Mouse (Mus musculus): ENCODE measurements around the gene Olfr478. TPM values are rescaled to one million over a fixed set of nuclear protein-coding genes. Genes with fewer than 3 reads are reported as not detected.

The Olfr478 gene
- not detected for polyA plus RNA-seq (2014; fragmentation: Illumina TruSeq; extraction: RNeasy Lipid Tissue Mini Kit (QIAGEN cat#74804); ENCODE audit: low read depth, low replicate concordance)

GRCm38 (mm10) chr7:108033889-108034288, at the start of gene Olfr478:
TSS of gene Olfr478 (minus strand) at chr7:108033989.

GRCm38 (mm10) chr7:108079555-108079954, 45.8 kb upstream of the Olfr478 start, which contains the start of gene Olfr481:
TSS of gene Olfr481 (plus strand) at chr7:108079855.

GRCm38 (mm10) chr7:108067246-108067645, 33.5 kb upstream of the Olfr478 start, which contains the start of gene Olfr480:
TSS of gene Olfr480 (minus strand) at chr7:108067346.

GRCm38 (mm10) chr7:108050393-108050792, 16.6 kb upstream of the Olfr478 start, which contains the start of gene Olfr479:
TSS of gene Olfr479 (plus strand) at chr7:108050693.

GRCm38 (mm10) chr7:107986393-107986792, 47.4 kb downstream of the Olfr478 start, which contains the start of gene Olfr477:
TSS of gene Olfr477 (plus strand) at chr7:107986693.

Other genes with a start within 250 kb of the Olfr478 start
- not detected for gene Ovch2, start 232.8 kb downstream of the Olfr478 start, polyA plus RNA-seq (2014; fragmentation: Illumina TruSeq; extraction: RNeasy Lipid Tissue Mini Kit (QIAGEN cat#74804); ENCODE audit: low read depth, low replicate concordance)
- gene Olfr467, start 221.7 kb downstream of the Olfr478 start, polyA plus RNA-seq (2014; fragmentation: Illumina TruSeq; extraction: RNeasy Lipid Tissue Mini Kit (QIAGEN cat#74804); ENCODE audit: low read depth, low replicate concordance): not detected
- not detected for gene Olfr469, start 208.4 kb downstream of the Olfr478 start, polyA plus RNA-seq (2014; fragmentation: Illumina TruSeq; extraction: RNeasy Lipid Tissue Mini Kit (QIAGEN cat#74804); ENCODE audit: low read depth, low replicate concordance)
- not detected for gene Olfr470, start 186.5 kb downstream of the Olfr478 start, polyA plus RNA-seq (2014; fragmentation: Illumina TruSeq; extraction: RNeasy Lipid Tissue Mini Kit (QIAGEN cat#74804); ENCODE audit: low read depth, low replicate concordance)
- not detected for gene Olfr472, start 136.1 kb downstream of the Olfr478 start, polyA plus RNA-seq (2014; fragmentation: Illumina TruSeq; extraction: RNeasy Lipid Tissue Mini Kit (QIAGEN cat#74804); ENCODE audit: low read depth, low replicate concordance)
- not detected for gene Olfr473, start 103.5 kb downstream of the Olfr478 start, polyA plus RNA-seq (2014; fragmentation: Illumina TruSeq; extraction: RNeasy Lipid Tissue Mini Kit (QIAGEN cat#74804); ENCODE audit: low read depth, low replicate concordance)
- gene Olfr474, start 79.3 kb downstream of the Olfr478 start, polyA plus RNA-seq (2014; fragmentation: Illumina TruSeq; extraction: RNeasy Lipid Tissue Mini Kit (QIAGEN cat#74804); ENCODE audit: low read depth, low replicate concordance): not detected
- gene Olfr476, start 69.2 kb downstream of the Olfr478 start, polyA plus RNA-seq (2014; fragmentation: Illumina TruSeq; extraction: RNeasy Lipid Tissue Mini Kit (QIAGEN cat#74804); ENCODE audit: low read depth, low replicate concordance): not detected
- gene Olfr477, start 47.3 kb downstream of the Olfr478 start, polyA plus RNA-seq (2014; fragmentation: Illumina TruSeq; extraction: RNeasy Lipid Tissue Mini Kit (QIAGEN cat#74804); ENCODE audit: low read depth, low replicate concordance): not detected
- gene Olfr479, start 16.7 kb upstream of the Olfr478 start, polyA plus RNA-seq (2014; fragmentation: Illumina TruSeq; extraction: RNeasy Lipid Tissue Mini Kit (QIAGEN cat#74804); ENCODE audit: low read depth, low replicate concordance): not detected
- not detected for gene Olfr480, start 33.4 kb upstream of the Olfr478 start, polyA plus RNA-seq (2014; fragmentation: Illumina TruSeq; extraction: RNeasy Lipid Tissue Mini Kit (QIAGEN cat#74804); ENCODE audit: low read depth, low replicate concordance)
- gene Olfr481, start 45.9 kb upstream of the Olfr478 start, polyA plus RNA-seq (2014; fragmentation: Illumina TruSeq; extraction: RNeasy Lipid Tissue Mini Kit (QIAGEN cat#74804); ENCODE audit: low read depth, low replicate concordance): not detected
- not detected for gene Olfr482, start 63.6 kb upstream of the Olfr478 start, polyA plus RNA-seq (2014; fragmentation: Illumina TruSeq; extraction: RNeasy Lipid Tissue Mini Kit (QIAGEN cat#74804); ENCODE audit: low read depth, low replicate concordance)
- not detected for gene Olfr483, start 66.9 kb upstream of the Olfr478 start, polyA plus RNA-seq (2014; fragmentation: Illumina TruSeq; extraction: RNeasy Lipid Tissue Mini Kit (QIAGEN cat#74804); ENCODE audit: low read depth, low replicate concordance)
- gene Olfr484, start 93.5 kb upstream of the Olfr478 start, polyA plus RNA-seq (2014; fragmentation: Illumina TruSeq; extraction: RNeasy Lipid Tissue Mini Kit (QIAGEN cat#74804); ENCODE audit: low read depth, low replicate concordance): not detected
- not detected for gene Olfr485, start 125.9 kb upstream of the Olfr478 start, polyA plus RNA-seq (2014; fragmentation: Illumina TruSeq; extraction: RNeasy Lipid Tissue Mini Kit (QIAGEN cat#74804); ENCODE audit: low read depth, low replicate concordance)
- gene Olfr486, start 138.8 kb upstream of the Olfr478 start, polyA plus RNA-seq (2014; fragmentation: Illumina TruSeq; extraction: RNeasy Lipid Tissue Mini Kit (QIAGEN cat#74804); ENCODE audit: low read depth, low replicate concordance): not detected
- gene Olfr487, start 180.6 kb upstream of the Olfr478 start, polyA plus RNA-seq (2014; fragmentation: Illumina TruSeq; extraction: RNeasy Lipid Tissue Mini Kit (QIAGEN cat#74804); ENCODE audit: low read depth, low replicate concordance): not detected
- gene Olfr488, start 224.4 kb upstream of the Olfr478 start, polyA plus RNA-seq (2014; fragmentation: Illumina TruSeq; extraction: RNeasy Lipid Tissue Mini Kit (QIAGEN cat#74804); ENCODE audit: low read depth, low replicate concordance): not detected